Mouse (Mus musculus): ENCODE measurements around the gene Htr1f. TPM values are rescaled to one million over a fixed set of nuclear protein-coding genes. Genes with fewer than 3 reads are reported as not detected.

Gene Htr1f
- polyA plus RNA-seq, 1 experiment from 2014 or later: 0.09 TPM

DNA sequence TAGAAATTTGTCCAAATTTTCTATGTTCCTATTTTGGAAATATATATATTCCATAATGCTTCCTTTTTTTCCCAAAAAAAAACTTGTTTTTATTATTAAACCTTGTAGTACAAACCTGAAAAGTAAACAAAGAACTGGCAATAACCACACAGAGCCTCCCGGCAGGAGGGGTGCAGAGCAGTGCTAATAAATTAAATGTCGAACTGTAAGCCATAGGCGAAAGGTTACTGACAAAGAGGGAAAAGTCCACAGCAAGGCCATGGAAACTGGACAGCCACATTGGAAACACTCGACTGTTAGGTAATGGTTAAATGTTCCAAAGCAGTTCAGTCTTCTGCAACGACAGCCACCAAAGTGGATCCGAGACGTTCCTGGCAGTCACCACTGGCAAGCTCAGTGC is 87.5 kb downstream of the Htr1f start:
- H3K9me3 ChIP-seq (replicated peaks): 0 out of 2 replicates have a peak, but pooled peaks cover 2% of the 10 kb centered on the region
- WGBS: 82% methylated on average over 7 of the region's 7 CpGs
- no peak for DNase-seq (ENCODE audit: low spot score)
- no peaks in the 10 kb centered on the region for H3K36me3 ChIP-seq
- H3K27ac ChIP-seq (replicated peaks): no peak overlapping the region
- H3K27me3 ChIP-seq (ENCODE audit: low read depth, poor library complexity, severe bottlenecking): no peaks in the 10 kb centered on the region
- no peak overlapping the region for H3K4me3 ChIP-seq
- no peaks in the 10 kb centered on the region for H3K4me1 ChIP-seq

DNA sequence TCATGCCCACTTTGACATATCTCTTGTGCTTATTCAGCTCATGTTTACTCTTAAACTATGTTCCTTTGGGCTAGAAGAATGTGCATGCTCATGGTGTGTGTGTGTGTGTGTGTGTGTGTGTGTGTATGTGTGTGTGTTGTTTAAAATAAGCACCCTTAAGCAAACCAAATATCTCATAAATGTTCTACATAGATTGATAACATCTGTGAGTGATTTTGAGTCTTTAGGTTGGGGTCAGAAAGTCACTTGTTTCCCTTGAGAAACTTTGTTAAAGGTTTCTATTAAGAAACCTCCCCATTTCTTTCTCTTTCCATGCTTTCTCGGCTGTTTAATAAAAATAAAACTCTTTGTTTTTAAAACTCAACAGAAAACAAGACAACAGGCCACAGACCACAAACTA is 88.1 kb downstream of the Htr1f start:
- DNase-seq (ENCODE audit: low spot score): no peak
- Histone ChIP-seq H3K9me3 (replicated peaks) (no peaks in the 10 kb centered on the region), H3K27ac (replicated peaks) (no peak overlapping the region), H3K4me3 (no peak overlapping the region), H3K36me3 (no peaks in the 10 kb centered on the region), H3K27me3 (ENCODE audit: low read depth, poor library complexity, severe bottlenecking) (no peaks in the 10 kb centered on the region), H3K4me1 (no peaks in the 10 kb centered on the region)
- WGBS: 73% methylated on average over 1 of the region's 1 CpGs

DNA sequence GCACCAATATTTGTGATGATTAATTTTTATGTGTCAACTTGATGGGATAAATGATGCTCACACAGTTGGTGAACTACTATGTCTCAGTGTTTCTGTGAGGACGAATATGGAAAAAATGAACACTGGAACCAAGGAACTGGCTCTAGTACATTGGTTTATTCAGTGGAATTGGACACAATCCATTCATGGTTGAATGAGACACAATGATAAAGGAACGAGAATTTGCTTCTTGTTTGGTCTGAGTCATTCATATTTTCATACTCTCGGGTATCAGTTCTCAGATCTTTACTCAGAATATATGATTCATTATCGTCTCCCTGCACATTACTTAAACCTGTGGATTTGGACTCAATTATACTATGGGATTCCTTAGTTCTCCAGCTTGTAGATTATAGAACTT is 90.4 kb downstream of the Htr1f start:
- 90% methylated on average over 4 of the region's 4 CpGs for WGBS
- H3K4me3 ChIP-seq: no peak overlapping the region
- no peaks in the 10 kb centered on the region for H3K4me1 ChIP-seq
- no peak overlapping the region for H3K27ac ChIP-seq (replicated peaks)
- H3K36me3 ChIP-seq: no peaks in the 10 kb centered on the region
- DNase-seq (ENCODE audit: low spot score): no peak
- no peaks in the 10 kb centered on the region for H3K9me3 ChIP-seq (replicated peaks)
- H3K27me3 ChIP-seq (ENCODE audit: low read depth, poor library complexity, severe bottlenecking): no peaks in the 10 kb centered on the region

DNA sequence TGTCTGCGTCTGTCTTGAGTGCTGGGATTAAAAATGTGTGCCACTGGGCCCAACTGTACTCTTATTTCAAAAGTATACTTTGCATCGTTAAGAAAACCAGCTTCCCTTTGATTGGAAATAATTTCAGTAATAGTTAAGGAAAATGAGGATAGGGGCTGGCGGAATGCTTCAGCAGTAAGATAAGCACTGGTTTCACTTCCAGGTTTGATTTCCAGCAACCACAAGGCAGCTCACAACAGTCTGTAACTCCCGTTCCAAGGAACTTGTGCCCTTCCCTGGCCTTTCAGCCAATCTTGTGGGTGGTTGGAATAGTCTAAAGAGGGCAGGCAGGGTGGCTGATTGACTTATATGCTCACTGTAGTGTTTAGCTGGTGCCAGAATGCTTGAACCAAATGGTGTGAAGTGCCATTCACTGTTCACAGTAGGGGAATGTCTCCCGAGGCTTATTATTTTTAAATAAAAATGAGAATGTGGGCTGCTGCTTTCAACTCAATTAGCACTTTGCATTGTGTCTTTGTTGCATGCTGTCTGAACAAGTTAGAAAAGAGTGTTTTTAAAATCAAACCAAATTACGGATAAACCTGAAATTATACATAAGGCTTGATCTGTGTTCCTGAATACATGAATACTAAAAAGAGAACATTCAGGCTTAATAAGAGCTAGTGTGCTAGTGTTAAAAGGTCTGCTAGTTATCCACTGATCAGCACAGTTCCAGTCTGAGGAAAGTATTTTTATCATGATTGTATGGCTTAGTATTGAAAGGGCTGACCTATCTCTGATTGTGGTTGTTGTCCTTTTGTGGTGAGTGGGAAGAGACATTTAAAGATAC is 103.4 kb downstream of the Htr1f start:
- Histone ChIP-seq H3K4me3 (no peak overlapping the region), H3K27me3 (ENCODE audit: low read depth, poor library complexity, severe bottlenecking) (no peaks in the 10 kb centered on the region), H3K36me3 (no peaks in the 10 kb centered on the region), H3K9me3 (replicated peaks) (no peaks in the 10 kb centered on the region), H3K4me1 (no peaks in the 10 kb centered on the region), H3K27ac (replicated peaks) (no peak overlapping the region)
- 77% methylated on average over 6 of the region's 6 CpGs for WGBS
- DNase-seq (ENCODE audit: low spot score): no peak

DNA sequence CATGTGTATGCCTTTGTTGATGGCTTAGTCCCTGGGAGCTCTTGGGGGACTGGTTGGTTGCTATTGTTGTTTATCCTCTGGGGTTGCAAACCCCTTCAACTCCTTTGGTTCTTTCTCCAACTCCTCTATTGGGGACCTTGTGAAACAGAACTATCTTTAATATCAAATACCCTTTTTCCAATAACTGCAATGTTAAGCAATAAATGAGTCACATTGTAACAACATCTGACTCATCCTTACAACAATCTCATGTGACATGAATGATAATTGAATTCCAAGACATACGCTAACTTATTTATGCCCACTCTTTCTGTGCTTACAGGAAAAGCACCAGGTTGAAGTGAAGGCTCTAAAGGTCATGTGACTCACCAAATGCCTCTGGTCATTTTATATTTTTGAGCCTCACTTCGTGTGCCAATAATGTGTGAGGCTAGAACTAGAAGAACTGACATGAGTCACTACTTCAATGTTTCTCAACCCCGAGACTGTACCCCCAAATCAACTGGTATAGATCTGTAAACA is 116.3 kb downstream of the Htr1f start:
- H3K36me3 ChIP-seq: no peaks in the 10 kb centered on the region
- H3K27ac ChIP-seq (replicated peaks): no peak overlapping the region
- DNase-seq (ENCODE audit: low spot score): no peak
- no peaks in the 10 kb centered on the region for H3K9me3 ChIP-seq (replicated peaks)
- H3K4me1 ChIP-seq: no peaks in the 10 kb centered on the region
- WGBS: 80% methylated on average over 3 of the region's 3 CpGs
- no peaks in the 10 kb centered on the region for H3K27me3 ChIP-seq (ENCODE audit: low read depth, poor library complexity, severe bottlenecking)
- H3K4me3 ChIP-seq: no peak overlapping the region

DNA sequence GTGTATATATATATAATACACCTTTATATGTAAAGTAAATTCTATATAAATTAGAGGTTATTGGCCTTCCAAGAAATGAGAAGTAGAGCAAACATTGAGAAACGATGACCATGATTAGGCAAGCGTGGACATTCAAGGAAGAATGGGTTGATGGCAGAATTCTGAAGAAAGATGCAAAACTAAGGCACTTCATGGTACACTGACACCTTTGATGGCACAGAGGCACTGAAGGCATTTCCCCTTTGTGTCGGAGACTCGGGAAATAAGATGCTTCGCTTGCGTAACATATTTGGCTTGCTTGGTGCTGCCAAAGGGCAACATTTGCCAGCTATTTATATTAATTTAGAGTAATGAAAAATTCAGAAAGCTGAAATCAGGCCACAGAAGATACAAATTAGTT is 118.1 kb downstream of the Htr1f start:
- 90% methylated on average over 6 of the region's 6 CpGs for WGBS
- Histone ChIP-seq H3K9me3 (replicated peaks) (no peaks in the 10 kb centered on the region), H3K27ac (replicated peaks) (no peak overlapping the region), H3K27me3 (ENCODE audit: low read depth, poor library complexity, severe bottlenecking) (no peaks in the 10 kb centered on the region), H3K36me3 (no peaks in the 10 kb centered on the region), H3K4me3 (no peak overlapping the region), H3K4me1 (no peaks in the 10 kb centered on the region)
- DNase-seq (ENCODE audit: low spot score): no peak

DNA sequence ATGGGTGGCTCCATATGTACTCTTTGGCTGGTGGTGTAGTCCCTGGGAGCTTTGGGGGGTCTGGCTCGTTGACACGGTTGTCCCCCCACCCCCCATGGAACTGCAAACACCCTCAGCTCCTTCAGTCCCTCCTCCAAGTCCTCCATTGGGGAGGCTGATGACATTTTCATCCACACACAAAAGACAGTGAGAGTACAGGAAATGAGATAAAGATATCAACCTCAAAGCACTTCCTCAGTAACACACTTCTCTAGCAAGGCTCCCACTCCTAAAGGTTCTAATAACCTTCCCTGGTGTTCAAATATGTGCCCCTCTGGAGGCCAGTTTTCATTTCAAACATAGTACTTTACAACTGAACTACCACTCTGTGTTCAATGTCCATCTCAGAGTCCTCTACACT is 118.6 kb downstream of the Htr1f start:
- no peaks in the 10 kb centered on the region for H3K36me3 ChIP-seq
- H3K27me3 ChIP-seq (ENCODE audit: low read depth, poor library complexity, severe bottlenecking): no peaks in the 10 kb centered on the region
- DNase-seq (ENCODE audit: low spot score): no peak
- H3K4me1 ChIP-seq: no peaks in the 10 kb centered on the region
- H3K9me3 ChIP-seq (replicated peaks): no peaks in the 10 kb centered on the region
- 82% methylated on average over 2 of the region's 2 CpGs for WGBS
- no peak overlapping the region for H3K4me3 ChIP-seq
- H3K27ac ChIP-seq (replicated peaks): no peak overlapping the region

DNA sequence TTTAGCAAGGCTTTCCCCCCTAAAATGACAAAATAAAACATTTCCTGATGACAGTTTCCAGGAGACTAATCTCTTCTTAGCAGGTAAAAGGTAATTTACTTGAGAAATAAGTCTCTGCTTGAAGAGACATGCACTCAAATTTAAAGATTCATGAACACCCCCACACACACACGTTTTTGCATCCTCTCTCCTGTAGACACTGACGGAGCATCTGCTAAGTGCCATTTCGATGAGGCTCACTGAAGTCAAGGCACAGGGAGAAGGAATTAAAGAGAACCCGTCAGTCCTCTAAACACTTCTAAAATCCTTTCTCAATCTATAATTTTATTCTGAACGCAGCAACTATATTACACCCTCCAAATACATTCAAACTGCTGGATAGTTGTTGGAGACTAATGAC is 131.0 kb downstream of the Htr1f start:
- Histone ChIP-seq H3K27me3 (ENCODE audit: low read depth, poor library complexity, severe bottlenecking) (no peaks in the 10 kb centered on the region), H3K36me3 (no peaks in the 10 kb centered on the region), H3K27ac (replicated peaks) (no peak overlapping the region), H3K4me1 (no peaks in the 10 kb centered on the region), H3K9me3 (replicated peaks) (no peaks in the 10 kb centered on the region), H3K4me3 (no peak overlapping the region)
- 89% methylated on average over 5 of the region's 5 CpGs for WGBS
- DNase-seq (ENCODE audit: low spot score): no peak

DNA sequence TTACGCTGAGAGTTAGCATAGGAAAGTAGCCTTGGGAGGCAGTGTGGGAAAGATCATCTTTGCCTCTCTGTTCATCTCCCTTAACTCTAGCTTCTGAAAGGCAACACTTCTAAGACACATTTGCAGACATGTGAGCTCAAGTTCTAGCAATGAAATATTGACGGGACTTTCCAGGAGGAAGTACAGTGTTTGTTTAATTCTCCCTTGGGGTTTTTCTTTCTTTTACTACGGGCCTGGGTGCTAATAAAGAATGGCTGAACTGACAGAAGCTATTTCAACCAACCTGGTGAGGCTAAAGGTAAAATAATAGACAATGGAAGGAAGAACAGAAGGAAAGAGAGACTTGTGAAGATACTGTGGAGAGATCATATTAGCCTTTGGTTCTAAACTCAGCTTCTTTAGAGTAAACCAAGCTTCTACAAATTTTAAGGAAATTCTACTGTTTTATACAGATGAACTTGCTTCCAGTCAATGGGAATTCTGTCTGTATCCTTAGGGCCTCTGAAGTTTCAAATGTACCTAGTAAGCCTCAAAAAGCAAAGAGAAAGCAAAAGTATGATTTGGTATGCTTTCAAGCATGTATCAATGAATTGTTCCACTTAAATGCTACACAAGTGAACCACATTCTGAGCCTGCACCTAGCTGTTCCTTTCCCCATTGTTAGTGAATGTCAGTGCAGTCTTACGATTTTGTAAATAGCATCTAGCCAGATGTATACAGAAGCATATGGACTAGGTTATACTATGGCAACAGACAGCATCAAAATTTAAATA is 131.9 kb downstream of the Htr1f start:
- no peaks in the 10 kb centered on the region for H3K36me3 ChIP-seq
- H3K4me3 ChIP-seq: no peak overlapping the region
- no peak overlapping the region for H3K27ac ChIP-seq (replicated peaks)
- H3K9me3 ChIP-seq (replicated peaks): no peaks in the 10 kb centered on the region
- H3K27me3 ChIP-seq (ENCODE audit: low read depth, poor library complexity, severe bottlenecking): no peaks in the 10 kb centered on the region
- no peaks in the 10 kb centered on the region for H3K4me1 ChIP-seq
- no peak for DNase-seq (ENCODE audit: low spot score)
- 87% methylated on average over 4 of the region's 4 CpGs for WGBS

DNA sequence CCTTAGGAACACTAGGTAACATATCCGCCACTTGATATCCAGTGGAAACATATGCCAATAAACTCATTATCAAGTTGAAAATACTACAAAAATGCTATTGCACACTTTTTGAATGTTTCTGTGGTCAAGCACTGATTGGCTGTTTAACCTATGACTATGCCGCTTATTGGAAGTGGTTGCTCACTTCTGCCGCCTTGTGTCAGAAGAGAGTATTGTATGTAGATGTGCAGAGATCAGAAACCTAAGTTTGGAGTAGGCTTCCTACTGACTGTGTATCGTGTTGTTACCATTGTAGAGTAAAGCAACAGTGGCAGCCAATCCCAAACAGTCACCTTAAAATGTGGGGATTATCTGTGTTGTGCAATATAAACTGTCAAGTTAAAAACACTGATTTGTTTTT is 144.0 kb downstream of the Htr1f start:
- Histone ChIP-seq H3K4me1 (no peaks in the 10 kb centered on the region), H3K36me3 (no peaks in the 10 kb centered on the region), H3K27me3 (ENCODE audit: low read depth, poor library complexity, severe bottlenecking) (no peaks in the 10 kb centered on the region), H3K9me3 (replicated peaks) (peaks cover 3% of the 10 kb centered on the region; the same call in 1 of the 2 replicates), H3K27ac (replicated peaks) (no peak overlapping the region), H3K4me3 (no peak overlapping the region)
- WGBS: 90% methylated on average over 4 of the region's 4 CpGs
- no peak for DNase-seq (ENCODE audit: low spot score)

DNA sequence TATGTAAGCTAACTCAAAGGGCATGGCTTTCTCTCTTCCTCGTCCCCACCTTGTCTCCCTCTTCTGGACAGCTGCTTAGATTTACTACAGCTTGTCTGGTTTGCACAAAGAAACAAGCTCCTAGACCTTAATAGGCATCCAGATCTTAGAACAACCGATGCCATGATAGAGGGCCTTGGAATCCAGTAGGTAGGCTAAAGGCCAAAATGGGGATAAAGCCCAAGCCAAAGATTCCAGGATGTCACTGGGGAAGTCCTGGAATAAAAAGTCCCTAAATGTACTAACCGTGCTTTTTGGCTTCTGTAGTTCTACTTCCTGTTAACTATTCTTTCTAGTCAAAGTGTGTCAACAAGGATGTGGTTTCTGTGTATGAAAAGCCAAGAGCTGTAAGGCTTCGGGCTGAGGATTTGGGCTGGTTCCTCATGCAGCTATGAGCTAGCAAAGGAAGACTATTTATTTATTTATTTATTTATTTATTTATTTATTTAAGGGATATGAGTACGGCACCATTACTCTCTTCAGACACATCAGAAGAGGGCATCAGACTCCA is 163.9 kb downstream of the Htr1f start:
- H3K36me3 ChIP-seq: no peaks in the 10 kb centered on the region
- H3K4me3 ChIP-seq: no peak overlapping the region
- no peaks in the 10 kb centered on the region for H3K27me3 ChIP-seq (ENCODE audit: low read depth, poor library complexity, severe bottlenecking)
- no peaks in the 10 kb centered on the region for H3K4me1 ChIP-seq
- no peak for DNase-seq (ENCODE audit: low spot score)
- no peaks in the 10 kb centered on the region for H3K9me3 ChIP-seq (replicated peaks)
- H3K27ac ChIP-seq (replicated peaks): no peak overlapping the region
- 84% methylated on average over 5 of the region's 5 CpGs for WGBS

DNA sequence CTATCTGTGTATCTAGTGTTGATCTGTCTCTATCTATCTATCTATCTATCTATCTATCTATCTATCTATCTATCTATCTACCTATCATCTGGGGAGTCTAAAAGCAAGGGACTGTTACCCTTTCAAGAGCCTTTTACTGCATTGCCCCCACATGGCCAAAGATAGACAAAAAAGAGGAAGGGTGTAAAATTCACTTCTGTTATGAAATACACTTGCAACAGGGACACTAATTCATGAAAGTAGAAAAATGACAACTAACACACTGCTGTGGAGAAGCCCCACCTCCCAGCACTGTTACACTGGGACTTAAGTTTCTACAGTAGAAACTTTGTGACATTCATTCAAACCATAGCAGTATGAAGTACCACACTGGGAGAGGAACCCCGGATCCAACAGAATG is 170.9 kb downstream of the Htr1f start:
- Histone ChIP-seq H3K27me3 (ENCODE audit: low read depth, poor library complexity, severe bottlenecking) (no peaks in the 10 kb centered on the region), H3K9me3 (replicated peaks) (no peaks in the 10 kb centered on the region), H3K4me3 (no peak overlapping the region), H3K36me3 (no peaks in the 10 kb centered on the region), H3K4me1 (no peaks in the 10 kb centered on the region), H3K27ac (replicated peaks) (no peak overlapping the region)
- DNase-seq (ENCODE audit: low spot score): no peak
- 91% methylated on average over 1 of the region's 1 CpGs for WGBS

DNA sequence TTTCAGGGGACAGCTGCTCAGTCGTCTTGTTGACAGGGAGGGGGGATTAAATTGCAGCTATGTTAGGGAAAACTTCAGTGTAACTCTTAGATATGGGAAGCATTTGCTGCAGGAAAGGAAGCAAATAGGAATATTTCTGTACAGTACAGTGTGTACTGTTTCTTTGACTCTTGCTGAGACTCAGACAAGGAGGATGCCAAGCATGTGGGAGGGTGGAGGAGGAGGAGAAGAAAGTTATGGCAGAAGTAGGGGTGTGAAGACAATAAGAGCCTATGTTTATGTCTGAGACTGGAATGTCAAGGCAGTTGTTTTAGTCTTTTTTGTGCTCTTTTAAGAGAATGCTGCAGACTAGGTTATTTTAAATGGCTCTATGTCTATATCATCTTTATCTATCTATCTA is 171.6 kb downstream of the Htr1f start:
- H3K27ac ChIP-seq (replicated peaks): no peak overlapping the region
- DNase-seq (ENCODE audit: low spot score): no peak
- WGBS: 69% methylated on average over 1 of the region's 1 CpGs
- H3K9me3 ChIP-seq (replicated peaks): no peaks in the 10 kb centered on the region
- no peaks in the 10 kb centered on the region for H3K36me3 ChIP-seq
- no peaks in the 10 kb centered on the region for H3K27me3 ChIP-seq (ENCODE audit: low read depth, poor library complexity, severe bottlenecking)
- no peak overlapping the region for H3K4me3 ChIP-seq
- no peaks in the 10 kb centered on the region for H3K4me1 ChIP-seq

Measured in midbrain, embryonic 10.5 days (tissue).